Mouse (Mus musculus) forelimb bud, embryonic 11.5 days (tissue): Measurements from ENCODE around the gene Ccdc33.
A peak's percentile ranks its signal among the peaks of the same experiment; 100 is the strongest.

Experiments used
- DNase-seq: peaks from one replicate; pipeline ENCODE4 v3.0.0-alpha.2; 2012; ENCODE audit warnings: low read depth, low spot score

Gene Ccdc33

GRCm38 (mm10) chr9:58092581-58093269 lies 25.9 kb downstream of the Ccdc33 start:
- DNase-seq, result no peak

DNA sequence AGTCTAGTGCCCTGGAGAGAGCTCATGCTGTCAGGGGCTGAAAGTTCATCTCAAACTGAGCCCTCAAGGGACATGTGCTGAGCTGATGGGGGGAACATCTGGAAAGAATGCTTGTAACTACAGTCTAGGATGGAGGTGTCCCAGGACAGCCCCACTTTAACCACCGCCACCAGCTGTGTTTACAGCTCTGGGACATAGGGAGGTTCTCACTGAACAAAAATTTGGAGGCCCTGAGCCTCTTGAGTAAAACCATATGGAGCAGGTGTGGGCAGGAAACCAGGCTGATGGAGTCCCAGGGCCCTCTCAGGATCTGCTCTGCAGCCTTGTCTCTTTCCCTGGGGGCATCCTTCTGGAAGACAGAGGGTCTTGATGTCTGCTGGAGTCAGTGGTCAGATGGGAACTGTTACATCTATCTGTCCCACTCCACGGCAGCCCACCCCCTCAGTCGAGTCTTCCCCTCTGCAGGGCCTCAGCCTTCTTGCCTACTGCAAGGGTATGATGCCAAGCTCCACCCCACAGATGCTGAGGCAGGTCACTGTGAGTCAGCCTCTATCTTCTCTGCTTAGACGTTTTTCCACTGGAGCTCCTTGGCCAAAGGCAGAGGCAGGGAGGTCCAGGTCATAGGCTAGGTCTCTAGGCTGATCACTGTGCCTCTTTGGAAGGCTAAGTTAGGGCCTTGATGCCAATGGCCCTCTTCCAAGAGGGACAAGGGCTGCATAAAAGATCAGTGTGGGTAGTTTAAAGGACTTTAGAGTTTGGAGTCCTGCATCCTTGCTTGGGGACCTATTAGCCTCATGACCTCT lies 26.8 kb downstream of the Ccdc33 start:
- DNase-seq, result peak; percentile 77

DNA sequence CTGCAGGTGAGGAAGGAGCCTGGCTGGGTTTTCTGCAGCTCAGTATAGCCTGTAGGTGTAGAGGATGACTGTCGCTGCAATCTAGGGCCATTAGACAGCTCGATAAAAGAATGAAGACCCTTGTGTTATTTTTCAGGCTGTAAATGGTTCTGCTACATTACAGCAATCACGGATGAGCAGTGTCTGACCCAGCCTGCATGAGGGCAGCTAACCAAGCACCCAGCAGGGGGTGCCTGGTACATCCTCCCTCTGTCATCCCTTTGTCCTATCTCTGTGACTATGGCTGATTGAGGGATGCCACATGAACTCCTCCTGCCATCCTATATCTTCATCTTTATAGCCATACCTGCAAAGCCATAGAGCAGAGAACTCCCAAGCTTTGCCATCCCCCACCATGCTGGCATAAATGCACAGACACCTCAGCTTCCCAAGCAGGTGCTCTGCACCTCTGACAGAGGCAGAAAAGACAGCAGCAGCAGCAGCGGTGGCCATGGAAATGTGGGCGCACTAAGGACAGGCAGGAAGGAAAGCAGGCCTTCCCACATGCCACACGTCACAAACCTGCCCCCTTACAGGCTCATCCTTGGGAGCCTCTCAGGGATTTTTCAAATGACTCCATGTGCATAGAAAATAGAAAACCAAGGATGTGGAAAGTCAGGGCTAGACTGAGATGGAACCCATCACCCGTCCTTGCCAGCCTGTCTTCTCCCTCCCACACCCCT lies 31.2 kb downstream of the Ccdc33 start:
- no peak for DNase-seq

- DNase-seq, result no peak
Observed at GRCm38 (mm10) chr9:58086861-58087260, 31.8 kb downstream of the Ccdc33 start.

- DNase-seq, result peak; percentile 35
Observed at GRCm38 (mm10) chr9:58086203-58086602, 32.4 kb downstream of the Ccdc33 start.

DNA sequence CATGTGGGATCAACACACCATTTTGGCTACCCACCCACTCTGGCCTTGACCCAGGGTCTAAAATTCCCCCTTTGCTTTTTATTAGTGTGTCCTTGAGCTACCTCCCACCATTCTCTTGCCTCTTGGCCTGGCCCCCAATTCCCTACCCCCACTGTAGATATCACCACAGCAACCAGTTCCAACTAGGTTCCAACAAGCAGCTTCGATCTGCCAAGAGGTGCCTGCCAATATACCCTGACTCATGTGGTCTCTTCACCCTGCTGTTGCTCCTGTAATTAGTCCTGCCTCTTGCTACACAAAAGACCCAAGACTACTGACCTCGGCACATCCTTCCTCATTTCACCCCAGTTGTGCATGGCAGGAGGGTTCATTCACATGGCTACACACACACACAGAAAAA lies 33.5 kb downstream of the Ccdc33 start:
- no peak for DNase-seq

DNA sequence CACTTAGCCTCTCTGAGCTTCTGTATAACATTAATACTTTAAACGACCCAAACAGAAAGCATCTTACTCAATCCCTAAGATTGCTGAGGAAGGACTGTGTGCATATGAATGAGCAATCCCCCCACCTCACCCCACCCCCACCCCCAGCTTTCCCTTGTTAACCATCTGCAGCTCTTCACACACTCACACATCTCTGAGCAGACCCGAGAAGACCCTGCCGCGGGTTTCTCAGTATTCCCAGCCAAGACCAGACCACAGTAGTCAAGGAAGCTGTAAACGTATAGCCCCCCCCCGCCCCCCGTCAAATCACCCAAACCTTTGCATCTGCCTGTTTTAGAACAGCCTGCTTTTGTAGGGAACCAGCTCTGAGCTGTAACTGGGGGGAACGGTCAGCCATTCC lies 34.0 kb downstream of the Ccdc33 start:
- DNase-seq, result no peak

GRCm38 (mm10) chr9:58074561-58074960 lies 44.1 kb downstream of the Ccdc33 start:
- no peak for DNase-seq

- no peak for DNase-seq
Observed at GRCm38 (mm10) chr9:58067546-58067945, 51.1 kb downstream of the Ccdc33 start.

GRCm38 (mm10) chr9:58066731-58067095 lies 51.9 kb downstream of the Ccdc33 start:
- DNase-seq, result no peak

GRCm38 (mm10) chr9:58065977-58066730 lies 52.5 kb downstream of the Ccdc33 start:
- DNase-seq, result no peak

GRCm38 (mm10) chr9:58065532-58065931 lies 53.1 kb downstream of the Ccdc33 start:
- DNase-seq, result no peak

- no peak for DNase-seq
Observed at GRCm38 (mm10) chr9:58063531-58063930, 55.1 kb downstream of the Ccdc33 start, which contains the start of gene Stra6. Gene Stra6, plus strand, starts transcription at chr9:58063788.

DNA sequence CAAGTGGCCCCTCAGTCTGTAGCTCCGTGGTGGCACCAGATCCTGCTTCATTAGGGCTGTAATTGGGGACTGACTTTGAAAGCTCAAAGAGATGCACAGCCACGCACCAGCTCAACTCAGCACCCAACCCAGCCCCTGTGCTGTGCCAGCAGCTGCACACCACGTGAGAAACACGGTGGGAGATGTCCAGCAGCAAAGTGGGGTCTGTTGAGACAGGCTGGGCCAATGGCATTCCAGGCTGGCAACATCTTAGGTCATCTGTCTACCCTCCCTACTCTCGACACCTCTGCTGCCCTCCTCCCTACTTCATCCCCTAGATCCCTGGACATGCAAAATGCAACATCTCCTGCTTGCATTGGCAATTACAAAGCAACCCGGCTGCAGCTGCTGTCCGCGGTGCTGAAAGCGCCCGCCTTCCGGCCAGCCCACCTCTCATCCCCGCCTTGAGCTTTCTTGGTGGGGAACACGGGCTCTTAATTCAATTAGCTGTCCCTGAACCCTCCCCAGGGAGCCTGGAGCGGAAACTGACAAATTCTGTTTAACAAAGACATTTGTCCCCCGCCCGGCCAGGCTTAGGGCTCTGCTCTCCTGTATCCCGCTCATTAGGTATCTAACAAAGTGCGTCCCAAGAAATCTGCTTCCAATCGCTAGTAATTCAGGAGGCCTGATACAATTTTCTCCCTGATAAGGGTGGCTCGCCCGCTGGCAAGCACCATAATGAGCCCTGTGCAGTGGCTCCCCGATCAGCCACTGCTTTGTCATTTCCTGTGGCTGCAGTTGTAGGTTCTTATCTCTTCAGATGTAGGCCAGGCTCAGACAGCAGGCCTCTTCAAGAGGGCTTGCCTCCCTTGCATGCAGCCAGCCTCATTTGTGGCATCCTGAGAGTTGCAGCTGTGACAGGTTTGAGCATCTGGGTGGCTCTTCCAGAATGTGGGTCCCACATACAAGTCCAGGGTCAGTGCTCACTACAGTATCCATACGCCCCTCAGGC lies 57.7 kb downstream of the Ccdc33 start:
- peak; percentile 83 for DNase-seq

DNA sequence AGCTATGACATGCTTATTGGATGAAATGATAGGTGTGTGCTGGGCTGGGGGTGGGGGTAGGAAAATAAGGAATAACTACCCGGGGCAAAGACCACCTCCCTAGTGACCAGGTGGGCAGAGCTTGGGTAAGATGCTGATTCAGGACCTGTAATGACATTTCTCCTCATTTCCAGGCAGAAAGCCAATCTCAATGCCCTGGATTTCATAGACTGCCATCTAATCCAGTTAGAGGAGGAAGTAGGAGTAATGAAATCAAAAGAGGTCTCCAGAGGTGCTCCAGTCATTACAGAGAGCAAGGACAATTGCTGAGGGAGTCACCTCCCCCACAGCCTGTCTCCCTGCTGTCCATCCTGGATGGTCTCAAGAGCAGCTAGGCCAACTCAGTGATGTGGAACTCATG lies 58.7 kb downstream of the Ccdc33 start:
- no peak for DNase-seq

DNA sequence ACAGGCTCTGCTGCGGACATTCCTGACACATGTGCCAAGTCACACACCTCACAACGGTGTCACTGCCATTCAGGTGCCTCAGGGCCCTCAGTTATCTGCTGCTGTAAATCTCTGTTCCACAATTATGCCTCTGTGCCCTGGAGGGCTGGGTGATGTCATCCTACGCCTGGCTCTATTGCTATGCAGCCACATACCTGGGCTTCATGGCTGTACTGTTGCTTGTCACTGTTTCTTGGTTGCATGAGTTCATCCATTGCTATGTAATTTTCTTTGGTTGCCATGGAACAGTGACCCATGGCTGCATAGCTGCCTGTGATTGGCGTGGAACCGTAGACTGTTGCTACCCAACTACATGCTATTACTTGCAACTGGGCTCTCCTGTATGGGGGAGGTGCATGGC lies 63.0 kb downstream of the Ccdc33 start:
- no peak for DNase-seq

- no peak for DNase-seq
Observed at GRCm38 (mm10) chr9:58054032-58054431, 64.6 kb downstream of the Ccdc33 start.

DNA sequence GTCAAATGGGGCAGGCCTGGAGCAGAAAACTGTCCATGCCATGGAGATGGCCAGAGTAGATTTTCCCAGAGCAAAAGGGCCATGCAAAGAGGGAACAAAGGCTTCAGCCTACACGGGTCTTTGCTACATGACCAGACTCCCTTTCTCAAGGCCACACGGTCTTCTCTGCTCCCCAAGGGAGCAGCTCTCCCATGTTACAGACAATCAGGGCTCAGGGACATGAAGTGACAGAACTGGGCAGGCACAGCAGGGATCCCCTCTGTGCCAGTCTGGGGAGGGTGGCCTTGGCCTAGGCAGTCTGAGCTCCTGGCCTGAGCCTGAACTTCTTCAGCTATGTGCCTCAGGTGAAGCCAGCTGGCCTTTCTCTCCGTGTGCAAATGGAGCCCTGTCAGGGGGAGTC lies 65.1 kb downstream of the Ccdc33 start:
- no peak for DNase-seq

DNA sequence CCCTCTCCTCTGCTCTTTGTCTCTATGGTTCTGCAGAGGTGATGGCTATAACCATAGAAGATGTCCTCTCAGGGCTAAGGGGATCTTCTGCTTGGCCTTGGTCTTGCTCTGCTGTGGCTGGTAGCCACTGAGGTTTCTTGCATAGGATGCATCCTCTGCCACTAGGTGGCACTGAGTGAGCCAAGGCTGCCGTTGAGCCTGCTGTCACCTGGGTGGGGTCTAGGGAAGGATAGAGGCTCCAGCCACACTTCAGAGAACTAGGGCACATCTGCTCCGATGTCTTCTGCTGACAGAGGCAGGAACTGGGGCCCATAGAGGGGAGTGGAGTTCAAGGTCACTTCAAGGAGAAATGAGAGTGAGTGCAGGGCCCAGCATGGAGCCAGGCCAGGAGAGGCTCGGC lies 65.5 kb downstream of the Ccdc33 start:
- DNase-seq, result peak; percentile 68

DNA sequence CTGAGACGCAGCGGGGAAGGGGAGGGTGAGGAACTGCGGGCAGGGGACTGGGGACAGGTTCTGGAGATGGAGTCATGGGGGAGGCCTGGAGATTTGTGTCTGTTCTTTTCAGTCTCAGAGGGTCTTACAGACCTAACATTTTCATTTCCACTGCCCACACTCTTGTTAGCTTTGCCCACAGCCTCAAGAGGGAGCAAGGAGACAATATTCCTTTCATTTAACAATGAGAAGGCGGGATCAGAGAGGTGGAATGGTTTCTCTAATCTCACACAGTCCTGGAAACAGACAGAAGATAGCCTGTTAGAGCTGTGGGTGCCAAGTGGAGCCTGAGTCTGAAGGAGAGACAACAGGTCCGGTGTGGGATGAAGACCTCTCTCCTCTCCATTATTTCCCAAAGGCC lies 66.7 kb downstream of the Ccdc33 start:
- DNase-seq, result no peak

GRCm38 (mm10) chr9:58049861-58050260 lies 68.8 kb downstream of the Ccdc33 start:
- DNase-seq, result no peak
